Mouse (Mus musculus) limb, embryonic 11.5 days (tissue): ENCODE results near the gene Usp2. TPM values are rescaled to one million over a fixed set of nuclear protein-coding genes. Genes with fewer than 3 reads are reported as not detected.

Experiments used
- ATAC-seq: fragments of 200-750 bp; cut with Nextera tagmentation; 2 replicates; pipeline ENCODE4 v1.8.0; 2017; ENCODE audit warnings: low read depth; ENCODE audit not compliant: insufficient number of reproducible peaks, low FRiP score, low TSS enrichment
- DNase-seq: peaks from one replicate; pipeline ENCODE4 v3.0.0-alpha.2; 2015; ENCODE audit warnings: low spot score
- H3K27ac ChIP-seq: fragments of 300-500 bp; sonication (generic); replicated peaks from 2 replicates; pipeline ENCODE4 v1.5.1; 2014; ENCODE audit warnings: low read depth, mild to moderate bottlenecking, low read length
- H3K27me3 ChIP-seq: fragments of 300-500 bp; sonication (generic); 2 replicates; pipeline ENCODE4 v1.6.1; 2014; ENCODE audit warnings: mild to moderate bottlenecking, low read length, mixed read lengths; ENCODE audit not compliant: control insufficient read depth, insufficient read depth
- H3K36me3 ChIP-seq: fragments of 300-500 bp; sonication (generic); 2 replicates; pipeline ENCODE4 v1.6.1; 2014; ENCODE audit warnings: mild to moderate bottlenecking, low read length, moderate library complexity, mixed read lengths; ENCODE audit not compliant: control insufficient read depth, insufficient read depth
- H3K4me1 ChIP-seq: fragments of 300-500 bp; sonication (generic); 2 replicates; pipeline ENCODE4 v1.6.1; 2014; ENCODE audit warnings: low read length, mixed read lengths; ENCODE audit not compliant: control insufficient read depth, insufficient read depth
- H3K4me2 ChIP-seq: fragments of 300-500 bp; sonication (generic); 2 replicates; pipeline ENCODE4 v1.6.1; 2014; ENCODE audit warnings: low read depth, mild to moderate bottlenecking, moderate library complexity; ENCODE audit not compliant: severe bottlenecking
- H3K4me3 ChIP-seq: fragments of 300-500 bp; sonication (generic); 2 replicates; pipeline ENCODE4 v1.5.1; 2014; ENCODE audit warnings: low read depth, low read length
- H3K9ac ChIP-seq: fragments of 300-500 bp; sonication (generic); 2 replicates; pipeline ENCODE4 v1.6.1; 2014; ENCODE audit warnings: mild to moderate bottlenecking, low read length
- H3K9me3 ChIP-seq: fragments of 300-500 bp; sonication (generic); 2 replicates; pipeline ENCODE4 v1.6.1; 2016; ENCODE audit warnings: low read length; ENCODE audit not compliant: control insufficient read depth
- WGBS: fragments of 180-500 bp; shearing (Covaris S2); extraction: QIAGEN DNeasy Blood & Tissue Kit; methylation state at CpG from one replicate; pipeline ENCODE4 v1.1.7; 2014; 5-methylcytosine and 5-hydroxymethylcytosine counted together
- polyA plus RNA-seq: library from polyadenylated mRNA; unstranded; fragments of >200 nt; fragmentation: Nextera tagmentation; extraction: Ambion mirVana; gene quantifications from 2 replicates; pipeline ENCODE4 v1.2.1, GENCODE M21; 2014

The Usp2 gene
- polyA plus RNA-seq, 1 experiment from 2014 or later = 8.7 TPM

DNA sequence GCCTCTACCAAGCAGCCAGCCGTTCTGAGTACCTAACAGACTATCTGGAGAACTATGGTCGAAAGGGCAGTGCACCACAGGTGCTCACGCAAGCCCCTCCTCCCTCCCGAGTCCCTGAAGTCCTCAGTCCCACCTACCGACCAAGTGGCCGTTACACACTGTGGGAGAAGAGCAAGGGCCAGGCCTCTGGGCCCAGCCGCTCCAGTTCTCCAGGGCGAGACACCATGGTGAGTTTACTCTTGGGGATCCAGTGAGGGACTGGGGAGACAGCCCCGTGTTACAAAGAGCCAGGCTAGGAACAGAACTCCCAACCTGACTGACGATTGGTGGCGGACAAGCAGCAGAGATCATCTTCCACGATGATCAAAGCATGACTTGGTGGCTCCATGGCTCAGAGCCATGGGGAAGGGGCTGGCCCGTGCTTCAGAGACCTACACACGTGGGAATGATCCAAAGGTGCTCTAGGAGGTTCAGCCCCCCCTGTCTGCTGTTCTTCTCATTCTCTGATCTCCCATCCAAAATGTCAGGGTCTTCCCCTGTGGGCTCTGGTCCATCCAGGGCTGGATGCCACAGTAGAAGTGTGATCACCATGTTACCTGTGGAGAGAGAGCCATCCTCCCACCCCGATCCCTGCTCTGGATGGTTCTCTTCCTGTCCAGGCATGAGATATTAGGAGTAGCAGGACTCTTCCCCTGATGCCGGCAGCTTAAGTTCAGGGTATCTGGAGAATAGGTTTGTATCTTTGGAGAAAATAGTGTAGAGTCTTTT, 9.4 kb downstream of the Usp2 start:
- 68% methylated on average over 16 of the region's 16 CpGs for WGBS
- H3K27me3 ChIP-seq = no peaks in the 10 kb centered on the region
- no peak overlapping the region for H3K4me2 ChIP-seq
- no peak overlapping the region for H3K27ac ChIP-seq
- H3K4me3 ChIP-seq = no peak overlapping the region
- ATAC-seq (no peak), DNase-seq (no peak)
- peaks cover 14% of the 10 kb centered on the region for H3K4me1 ChIP-seq
- no peaks in the 10 kb centered on the region for H3K9me3 ChIP-seq
- H3K36me3 ChIP-seq = no peaks in the 10 kb centered on the region
- H3K9ac ChIP-seq = no peak overlapping the region

DNA sequence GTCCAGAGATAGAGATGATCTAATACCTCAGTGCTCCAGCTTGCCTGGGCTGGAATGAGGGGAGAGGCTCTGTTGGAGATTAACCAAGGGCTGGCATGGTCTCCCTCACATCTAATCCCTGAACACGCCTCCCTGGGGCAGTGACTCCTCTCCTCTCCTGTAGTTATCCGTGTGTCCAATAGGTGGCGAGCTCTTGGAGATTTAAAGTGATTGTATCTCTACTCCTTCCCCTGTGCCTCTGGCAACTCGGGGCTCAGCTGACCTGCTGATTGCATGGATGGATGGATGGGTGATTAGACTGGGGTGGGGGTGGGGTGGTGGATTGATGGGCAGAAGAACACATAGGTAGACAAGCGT, 9.9 kb downstream of the Usp2 start:
- no peak overlapping the region for H3K9ac ChIP-seq
- no peak overlapping the region for H3K4me3 ChIP-seq
- no peaks in the 10 kb centered on the region for H3K9me3 ChIP-seq
- ATAC-seq = no peak
- no peaks in the 10 kb centered on the region for H3K27me3 ChIP-seq
- H3K4me2 ChIP-seq = no peak overlapping the region
- peak; percentile 64 for DNase-seq
- WGBS = 17% methylated on average over 5 of the region's 5 CpGs
- no peak overlapping the region for H3K27ac ChIP-seq
- no peaks in the 10 kb centered on the region for H3K36me3 ChIP-seq
- H3K4me1 ChIP-seq = peaks cover 14% of the 10 kb centered on the region

DNA sequence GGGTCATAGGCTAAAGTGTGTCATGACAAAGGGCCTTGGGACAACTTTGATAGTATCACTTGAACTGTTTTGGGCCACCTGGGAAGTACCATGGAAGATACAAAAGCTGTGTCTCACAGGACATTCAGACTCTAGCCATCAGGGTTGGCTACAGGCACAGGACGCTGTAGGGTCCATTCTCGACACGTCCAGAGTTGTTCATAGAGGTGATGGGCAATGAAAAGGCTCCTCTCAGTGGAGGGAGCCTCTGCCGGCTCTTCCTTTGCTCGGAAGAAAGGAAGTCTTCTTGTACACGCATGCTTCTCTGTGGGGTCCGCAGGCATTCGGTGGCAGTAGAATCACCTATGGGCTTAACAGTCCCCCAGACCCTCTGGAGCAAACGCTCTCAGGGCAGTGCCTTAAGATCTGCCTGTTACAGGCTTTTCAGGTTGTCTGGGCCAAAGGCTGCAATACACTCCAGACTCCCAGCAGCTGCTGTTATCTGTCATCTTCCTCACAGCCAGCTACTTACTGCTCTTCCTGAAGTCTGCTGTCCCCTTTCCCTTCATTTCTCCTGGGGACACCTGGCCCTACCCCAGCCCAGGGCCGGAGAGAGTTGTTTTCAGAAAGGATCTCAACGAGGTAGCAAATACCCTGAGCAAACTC, 10.6 kb downstream of the Usp2 start:
- Histone ChIP-seq H3K36me3 (no peaks in the 10 kb centered on the region), H3K4me1 (peaks cover 15% of the 10 kb centered on the region; the same call in 1 of the 2 replicates), H3K27me3 (no peaks in the 10 kb centered on the region), H3K4me3 (no peak overlapping the region), H3K9ac (no peak overlapping the region), H3K9me3 (no peaks in the 10 kb centered on the region), H3K4me2 (no peak overlapping the region), H3K27ac (no peak overlapping the region)
- ATAC-seq (no peak), DNase-seq (peak; percentile 19)
- 77% methylated on average over 11 of the region's 11 CpGs for WGBS

DNA sequence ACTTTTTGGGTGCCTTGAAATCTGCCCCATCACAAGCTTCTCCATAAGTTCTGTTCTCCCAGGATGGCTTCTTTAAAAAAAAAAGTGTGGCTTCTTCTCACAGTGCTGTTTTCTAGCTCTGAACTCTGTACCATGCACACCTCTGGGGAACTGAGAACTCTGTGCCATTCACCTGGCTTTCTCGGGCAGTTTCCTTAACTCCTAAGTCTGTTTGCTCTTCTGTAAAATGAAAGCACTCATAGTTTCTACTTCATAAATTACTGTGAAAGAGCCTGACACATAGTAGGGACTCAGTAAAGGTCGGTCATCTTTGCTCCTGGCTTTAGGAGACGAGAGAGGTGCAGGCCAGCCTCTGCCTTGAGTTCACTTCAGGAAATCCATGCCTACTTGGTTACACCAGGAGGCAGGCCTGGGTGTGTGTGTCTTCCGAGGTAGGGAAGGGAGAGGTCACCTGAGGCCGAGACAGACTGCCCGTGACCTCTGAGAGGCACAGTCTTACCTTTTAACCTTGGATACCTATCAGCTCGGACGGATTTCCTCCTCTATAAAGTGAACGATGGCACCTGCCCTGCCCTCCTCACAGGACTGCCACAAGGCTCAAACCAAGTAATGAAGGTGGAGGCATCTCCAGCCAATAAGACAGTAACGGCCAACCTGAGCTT, 11.4 kb downstream of the Usp2 start:
- Histone ChIP-seq H3K4me2 (no peak overlapping the region), H3K9ac (no peak overlapping the region), H3K4me3 (no peak overlapping the region), H3K36me3 (no peaks in the 10 kb centered on the region), H3K9me3 (no peaks in the 10 kb centered on the region), H3K27ac (no peak overlapping the region), H3K4me1 (peaks cover 13% of the 10 kb centered on the region; the same call in 1 of the 2 replicates), H3K27me3 (no peaks in the 10 kb centered on the region; the same call in 1 of the 2 replicates)
- 79% methylated on average over 10 of the region's 10 CpGs for WGBS
- ATAC-seq = no peak
- DNase-seq = no peak

DNA sequence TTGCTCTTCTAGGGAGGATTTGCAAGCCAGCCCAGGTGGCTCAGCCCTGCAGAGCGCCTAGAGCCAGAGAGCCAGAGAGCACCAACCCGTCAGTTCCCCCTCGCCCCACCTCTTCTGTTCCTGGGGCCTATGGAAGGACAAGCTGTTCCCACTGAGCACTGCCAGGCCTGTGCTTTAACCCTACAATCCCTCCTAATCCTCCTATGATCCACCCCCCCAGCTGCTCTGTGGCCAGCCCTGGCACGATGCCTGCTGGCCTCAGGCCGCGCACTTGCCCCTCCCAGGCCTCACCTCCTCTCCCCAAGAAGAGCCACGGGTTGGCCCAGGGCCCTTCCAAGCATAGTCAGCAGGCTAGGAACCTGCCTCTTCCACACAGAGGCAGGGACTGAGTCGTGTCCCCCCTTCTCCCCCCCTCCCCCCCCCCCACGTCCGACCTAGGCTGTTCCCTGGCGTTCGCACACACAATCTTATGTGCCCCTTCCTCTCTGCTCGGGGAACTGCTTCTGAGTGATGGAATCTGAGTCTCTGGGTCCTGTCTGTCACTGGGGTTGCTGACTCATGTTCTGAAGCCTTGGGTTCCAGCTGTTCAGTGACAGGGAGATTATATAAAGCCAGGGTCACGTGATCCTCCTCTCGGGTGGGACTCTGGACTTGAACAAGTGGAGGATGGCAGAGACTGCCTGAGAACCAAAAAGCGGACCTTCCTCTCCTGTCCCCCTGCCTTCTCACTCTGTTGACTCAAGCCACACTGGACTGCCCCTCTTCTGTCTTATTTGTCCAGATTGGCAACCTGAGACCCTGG, 12.3 kb downstream of the Usp2 start:
- Histone ChIP-seq H3K9ac (no peak overlapping the region; the same call in 1 of the 2 replicates), H3K4me3 (no peak overlapping the region), H3K4me2 (no peak overlapping the region), H3K36me3 (no peaks in the 10 kb centered on the region), H3K27me3 (peaks cover 5% of the 10 kb centered on the region), H3K9me3 (no peaks in the 10 kb centered on the region), H3K4me1 (peaks cover 13% of the 10 kb centered on the region), H3K27ac (no peak overlapping the region)
- ATAC-seq = peak; percentile 22; the same call in 1 of the 2 replicates
- WGBS = 44% methylated on average over 15 of the region's 16 CpGs
- DNase-seq = no peak

DNA sequence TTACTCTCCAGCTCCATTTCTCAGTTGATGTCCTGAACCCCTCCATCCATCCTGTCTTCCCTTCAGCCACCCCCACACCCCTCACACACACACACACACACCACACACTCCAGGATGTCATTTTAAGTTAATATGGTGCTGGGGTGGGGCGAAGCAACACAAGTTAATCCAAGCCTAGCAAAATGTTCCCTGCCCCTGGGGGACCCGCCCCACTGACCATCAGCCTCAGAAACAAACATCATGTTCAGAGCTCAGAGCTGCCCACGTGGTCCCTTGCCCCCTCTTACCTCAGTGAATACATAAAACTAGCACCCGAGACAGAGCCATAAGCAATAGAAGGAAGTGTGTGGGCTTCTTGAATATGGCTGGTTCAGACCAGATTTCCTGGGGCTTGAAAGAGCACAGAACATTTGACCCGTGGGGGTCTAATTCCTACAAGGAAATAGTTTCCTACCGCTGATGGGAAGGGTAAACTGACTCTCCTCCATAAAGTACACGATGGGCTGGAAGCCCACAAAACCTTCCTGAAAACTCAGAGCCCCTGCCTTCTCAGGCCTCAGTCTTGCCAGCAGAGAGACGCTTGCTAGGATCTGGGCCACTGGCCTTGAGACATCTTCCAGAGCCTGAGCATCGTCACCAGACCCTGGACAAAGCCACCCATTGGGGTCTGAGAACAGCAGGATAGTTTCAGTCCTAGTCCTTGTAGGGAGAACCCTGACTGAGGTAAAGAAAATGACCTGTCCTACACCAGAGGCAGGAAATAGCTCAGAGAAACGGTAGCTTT, 13.4 kb downstream of the Usp2 start:
- Histone ChIP-seq H3K27ac (no peak overlapping the region), H3K27me3 (peaks cover 6% of the 10 kb centered on the region), H3K4me1 (peaks cover 14% of the 10 kb centered on the region), H3K36me3 (no peaks in the 10 kb centered on the region), H3K9ac (no peak overlapping the region), H3K4me2 (no peak overlapping the region), H3K9me3 (no peaks in the 10 kb centered on the region), H3K4me3 (no peak overlapping the region)
- ATAC-seq (no peak), DNase-seq (no peak)
- WGBS = 68% methylated on average over 10 of the region's 10 CpGs

DNA sequence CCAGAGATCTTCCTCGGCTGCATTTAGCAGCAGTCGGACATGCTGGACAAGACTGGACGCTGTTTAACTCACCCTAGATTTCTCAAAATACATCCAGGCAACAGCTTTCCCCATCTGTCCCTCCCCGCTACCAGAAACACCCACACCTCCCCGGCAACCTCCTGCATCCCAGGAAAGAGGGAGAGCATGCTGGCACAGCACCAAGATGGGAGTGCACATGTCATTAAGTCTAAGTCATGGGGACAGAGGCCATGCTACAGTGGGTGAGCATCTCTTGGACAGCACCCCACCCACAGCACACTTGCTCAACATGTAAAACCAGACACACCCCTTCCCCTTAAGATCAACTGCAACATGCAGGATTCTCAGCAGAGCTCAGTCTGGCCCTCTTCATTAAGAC, 14.1 kb downstream of the Usp2 start:
- Histone ChIP-seq H3K36me3 (no peaks in the 10 kb centered on the region), H3K4me1 (peaks cover 16% of the 10 kb centered on the region), H3K9me3 (no peaks in the 10 kb centered on the region), H3K27me3 (peaks cover 11% of the 10 kb centered on the region), H3K4me2 (no peak overlapping the region), H3K4me3 (no peak overlapping the region), H3K27ac (no peak overlapping the region), H3K9ac (no peak overlapping the region)
- WGBS = 83% methylated on average over 5 of the region's 5 CpGs
- DNase-seq (no peak), ATAC-seq (no peak)
